Mouse (Mus musculus): Measurements from ENCODE around the gene Ccdc154. TPM values are rescaled to one million over a fixed set of nuclear protein-coding genes. Genes with fewer than 3 reads are reported as not detected.

Gene Ccdc154
- polyA plus RNA-seq, 1 experiment from 2014 or later: not detected

DNA sequence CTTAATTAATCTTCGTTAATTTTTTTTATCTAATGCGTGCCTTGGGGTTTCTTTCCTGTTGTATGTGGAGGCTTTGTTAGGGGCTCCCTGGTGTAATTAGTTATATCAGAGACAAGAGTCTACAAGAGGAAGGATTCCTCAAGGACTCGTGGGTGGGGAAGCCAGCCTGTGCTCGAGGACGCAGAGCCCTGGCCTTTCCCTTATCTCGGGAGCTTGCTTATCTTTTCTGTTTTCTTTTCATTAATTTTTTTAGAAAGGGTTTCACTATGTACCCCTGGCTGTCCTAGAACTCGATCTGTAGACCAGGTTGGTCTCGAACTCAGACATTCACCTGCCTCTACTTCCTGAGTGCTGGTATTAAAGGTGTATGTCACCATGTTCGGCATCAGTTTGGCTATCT is 34.6 kb upstream of the Ccdc154 start:
- Histone ChIP-seq H3K27me3 (replicated peaks; ENCODE audit: control insufficient read depth, insufficient read depth, low read length) (no peaks in the 10 kb centered on the region; the same call in none of the 2 replicates), H3K4me2 (ENCODE audit: low read length) (no peak overlapping the region), H3K27ac (ENCODE audit: low read depth, low read length) (no peak overlapping the region), H3K9me3 (ENCODE audit: control insufficient read depth, low read length) (no peaks in the 10 kb centered on the region), H3K36me3 (ENCODE audit: control insufficient read depth, insufficient read depth, low read length) (no peaks in the 10 kb centered on the region), H3K4me3 (ENCODE audit: low read length) (no peak overlapping the region), H3K4me1 (ENCODE audit: control insufficient read depth, insufficient read depth, low read depth, low read length) (no peaks in the 10 kb centered on the region), H3K9ac (ENCODE audit: low read depth, low read length) (no peak overlapping the region)
- no peak for ATAC-seq
- WGBS: 76% methylated on average over 9 of the region's 9 CpGs

DNA sequence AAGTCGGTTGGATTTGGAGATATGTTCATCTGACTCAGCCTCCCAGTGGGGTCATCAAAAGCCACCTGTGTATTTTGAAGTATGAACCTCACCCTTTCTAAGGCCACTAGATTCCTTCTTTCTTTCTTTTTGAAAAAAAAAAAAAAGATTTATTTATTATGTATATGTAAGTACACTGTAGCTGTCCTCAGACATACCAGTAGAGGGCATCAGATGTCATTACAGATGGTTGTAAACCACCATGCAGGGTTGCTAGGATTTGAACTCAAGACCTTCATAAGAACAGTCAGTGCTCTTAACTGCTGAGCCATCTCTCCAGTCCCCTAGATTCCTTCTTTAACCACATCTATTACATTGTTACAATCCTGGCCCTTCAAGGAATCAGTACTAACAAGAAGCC is 32.2 kb upstream of the Ccdc154 start:
- Histone ChIP-seq H3K27me3 (replicated peaks; ENCODE audit: control insufficient read depth, insufficient read depth, low read length) (no peaks in the 10 kb centered on the region; the same call in 1 of the 2 replicates), H3K4me3 (ENCODE audit: low read length) (no peak overlapping the region)
- 90% methylated on average over 1 of the region's 1 CpGs for WGBS

GRCm38 (mm10) chr17:25133275-25133698 is 29.0 kb upstream of the Ccdc154 start, which contains the start of gene Clcn7:
Gene Clcn7 (plus strand): TSS chr17:25133391.
- H3K36me3 ChIP-seq (ENCODE audit: control insufficient read depth, insufficient read depth, low read length): no peaks in the 10 kb centered on the region
- peaks cover 11% of the 10 kb centered on the region for H3K4me1 ChIP-seq (ENCODE audit: control insufficient read depth, insufficient read depth, low read depth, low read length)
- peak within 1 kb of the TSS; percentile 79 for H3K9ac ChIP-seq (ENCODE audit: low read depth, low read length)
- no peaks in the 10 kb centered on the region for H3K9me3 ChIP-seq (ENCODE audit: control insufficient read depth, low read length)
- peak within 1 kb of the TSS; percentile 61 for H3K27ac ChIP-seq (ENCODE audit: low read depth, low read length)
- H3K4me2 ChIP-seq (ENCODE audit: low read length): peak within 1 kb of the TSS; percentile 76
- under 1% methylated on average over 40 of the region's 40 CpGs for WGBS
- peak within 1 kb of the TSS; percentile 87 for H3K4me3 ChIP-seq (ENCODE audit: low read length)
- H3K27me3 ChIP-seq (replicated peaks; ENCODE audit: control insufficient read depth, insufficient read depth, low read length): no peaks in the 10 kb centered on the region
- peak; percentile 96 for ATAC-seq

More for the DNA sequence above, 32.2 kb upstream of the Ccdc154 start:
- H3K9ac ChIP-seq (ENCODE audit: low read depth, low read length): no peak overlapping the region
- H3K36me3 ChIP-seq (ENCODE audit: control insufficient read depth, insufficient read depth, low read length): no peaks in the 10 kb centered on the region
- no peak overlapping the region for H3K27ac ChIP-seq (ENCODE audit: low read depth, low read length)
- H3K9me3 ChIP-seq (ENCODE audit: control insufficient read depth, low read length): no peaks in the 10 kb centered on the region
- no peak for ATAC-seq
- H3K4me2 ChIP-seq (ENCODE audit: low read length): no peak overlapping the region
- H3K4me1 ChIP-seq (ENCODE audit: control insufficient read depth, insufficient read depth, low read depth, low read length): peaks cover 9% of the 10 kb centered on the region

DNA sequence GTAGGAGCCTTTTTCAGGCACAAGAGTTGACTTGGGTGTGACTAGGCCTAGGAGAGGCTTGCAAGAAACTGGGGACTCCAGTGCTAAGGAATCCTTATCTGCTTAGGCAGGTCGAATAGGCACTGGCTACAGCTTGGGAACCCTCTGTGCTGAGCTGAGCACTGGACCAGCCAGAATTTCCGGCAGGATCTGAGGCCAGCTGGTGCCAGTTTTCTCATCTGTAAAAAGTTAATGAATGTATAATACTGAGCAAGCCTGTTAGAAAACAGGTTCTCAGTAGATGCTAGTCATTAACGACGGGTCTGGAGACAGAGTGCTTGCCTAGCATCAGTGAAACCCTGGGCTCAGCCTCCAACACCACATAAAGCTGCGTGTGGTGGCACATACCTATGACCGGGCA is 26.6 kb upstream of the Ccdc154 start:
- peaks cover 11% of the 10 kb centered on the region for H3K4me1 ChIP-seq (ENCODE audit: control insufficient read depth, insufficient read depth, low read depth, low read length)
- peaks cover 1% of the 10 kb centered on the region; the same call in 1 of the 2 replicates for H3K36me3 ChIP-seq (ENCODE audit: control insufficient read depth, insufficient read depth, low read length)
- no peak for ATAC-seq
- H3K4me3 ChIP-seq (ENCODE audit: low read length): no peak overlapping the region
- H3K9me3 ChIP-seq (ENCODE audit: control insufficient read depth, low read length): no peaks in the 10 kb centered on the region
- 91% methylated on average over 6 of the region's 6 CpGs for WGBS
- no peak overlapping the region for H3K27ac ChIP-seq (ENCODE audit: low read depth, low read length)
- no peaks in the 10 kb centered on the region for H3K27me3 ChIP-seq (replicated peaks; ENCODE audit: control insufficient read depth, insufficient read depth, low read length)
- H3K4me2 ChIP-seq (ENCODE audit: low read length): no peak overlapping the region
- no peak overlapping the region for H3K9ac ChIP-seq (ENCODE audit: low read depth, low read length)

- Histone ChIP-seq H3K36me3 (ENCODE audit: control insufficient read depth, insufficient read depth, low read length) (peaks cover 2% of the 10 kb centered on the region; the same call in 1 of the 2 replicates), H3K4me1 (ENCODE audit: control insufficient read depth, insufficient read depth, low read depth, low read length) (peaks cover 11% of the 10 kb centered on the region), H3K9me3 (ENCODE audit: control insufficient read depth, low read length) (no peaks in the 10 kb centered on the region), H3K4me3 (ENCODE audit: low read length) (no peak overlapping the region), H3K9ac (ENCODE audit: low read depth, low read length) (no peak overlapping the region), H3K27ac (ENCODE audit: low read depth, low read length) (no peak overlapping the region), H3K27me3 (replicated peaks; ENCODE audit: control insufficient read depth, insufficient read depth, low read length) (no peaks in the 10 kb centered on the region), H3K4me2 (ENCODE audit: low read length) (no peak overlapping the region)
- ATAC-seq: no peak
- 90% methylated on average over 1 of the region's 1 CpGs for WGBS
Measured at GRCm38 (mm10) chr17:25138803-25139202, 23.5 kb upstream of the Ccdc154 start.

- Histone ChIP-seq H3K27me3 (replicated peaks; ENCODE audit: control insufficient read depth, insufficient read depth, low read length) (no peaks in the 10 kb centered on the region), H3K27ac (ENCODE audit: low read depth, low read length) (no peak overlapping the region), H3K4me2 (ENCODE audit: low read length) (no peak overlapping the region), H3K4me3 (ENCODE audit: low read length) (no peak overlapping the region), H3K36me3 (ENCODE audit: control insufficient read depth, insufficient read depth, low read length) (peaks cover 2% of the 10 kb centered on the region; the same call in 1 of the 2 replicates), H3K9ac (ENCODE audit: low read depth, low read length) (no peak overlapping the region), H3K9me3 (ENCODE audit: control insufficient read depth, low read length) (no peaks in the 10 kb centered on the region), H3K4me1 (ENCODE audit: control insufficient read depth, insufficient read depth, low read depth, low read length) (peaks cover 2% of the 10 kb centered on the region; the same call in 1 of the 2 replicates)
- ATAC-seq: no peak
- 65% methylated on average over 4 of the region's 4 CpGs for WGBS
Measured at GRCm38 (mm10) chr17:25139960-25140359, 22.3 kb upstream of the Ccdc154 start.

DNA sequence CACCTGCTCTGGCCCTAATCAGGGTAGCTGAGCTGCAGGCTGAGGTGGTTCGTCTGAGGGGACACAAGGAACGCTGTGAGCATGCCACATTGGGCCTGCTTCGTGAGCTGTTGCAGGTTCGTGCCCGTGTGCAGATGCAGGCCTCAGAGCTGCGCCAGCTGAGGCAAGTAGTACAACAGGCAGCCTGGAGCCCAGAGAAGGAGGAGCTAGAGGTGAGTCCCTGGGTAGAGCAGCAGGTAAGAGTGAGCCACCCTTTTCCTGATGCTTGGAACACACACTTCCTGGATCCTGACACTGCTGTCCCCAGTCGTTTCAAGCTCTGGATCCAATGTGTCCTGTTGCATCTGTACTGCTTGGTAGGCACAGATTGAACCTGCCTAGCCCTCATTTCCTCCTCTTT is 1.1 kb downstream of the Ccdc154 start:
- 75% methylated on average over 7 of the region's 7 CpGs for WGBS
- H3K27me3 ChIP-seq (replicated peaks; ENCODE audit: control insufficient read depth, insufficient read depth, low read length): no peaks in the 10 kb centered on the region
- peaks cover 25% of the 10 kb centered on the region for H3K36me3 ChIP-seq (ENCODE audit: control insufficient read depth, insufficient read depth, low read length)
- no peaks in the 10 kb centered on the region for H3K4me1 ChIP-seq (ENCODE audit: control insufficient read depth, insufficient read depth, low read depth, low read length)
- H3K9ac ChIP-seq (ENCODE audit: low read depth, low read length): no peak overlapping the region
- H3K9me3 ChIP-seq (ENCODE audit: control insufficient read depth, low read length): no peaks in the 10 kb centered on the region
- ATAC-seq: no peak
- no peak overlapping the region for H3K4me2 ChIP-seq (ENCODE audit: low read length)
- no peak overlapping the region for H3K4me3 ChIP-seq (ENCODE audit: low read length)
- no peak overlapping the region for H3K27ac ChIP-seq (ENCODE audit: low read depth, low read length)

GRCm38 (mm10) chr17:25164770-25165169 is 2.5 kb downstream of the Ccdc154 start:
- Histone ChIP-seq H3K36me3 (ENCODE audit: control insufficient read depth, insufficient read depth, low read length) (peaks cover 16% of the 10 kb centered on the region), H3K4me1 (ENCODE audit: control insufficient read depth, insufficient read depth, low read depth, low read length) (no peaks in the 10 kb centered on the region), H3K9me3 (ENCODE audit: control insufficient read depth, low read length) (no peaks in the 10 kb centered on the region), H3K27me3 (replicated peaks; ENCODE audit: control insufficient read depth, insufficient read depth, low read length) (no peaks in the 10 kb centered on the region), H3K4me3 (ENCODE audit: low read length) (no peak overlapping the region), H3K4me2 (ENCODE audit: low read length) (no peak overlapping the region), H3K27ac (ENCODE audit: low read depth, low read length) (no peak overlapping the region), H3K9ac (ENCODE audit: low read depth, low read length) (no peak overlapping the region)
- 92% methylated on average over 3 of the region's 3 CpGs for WGBS
- ATAC-seq: no peak

DNA sequence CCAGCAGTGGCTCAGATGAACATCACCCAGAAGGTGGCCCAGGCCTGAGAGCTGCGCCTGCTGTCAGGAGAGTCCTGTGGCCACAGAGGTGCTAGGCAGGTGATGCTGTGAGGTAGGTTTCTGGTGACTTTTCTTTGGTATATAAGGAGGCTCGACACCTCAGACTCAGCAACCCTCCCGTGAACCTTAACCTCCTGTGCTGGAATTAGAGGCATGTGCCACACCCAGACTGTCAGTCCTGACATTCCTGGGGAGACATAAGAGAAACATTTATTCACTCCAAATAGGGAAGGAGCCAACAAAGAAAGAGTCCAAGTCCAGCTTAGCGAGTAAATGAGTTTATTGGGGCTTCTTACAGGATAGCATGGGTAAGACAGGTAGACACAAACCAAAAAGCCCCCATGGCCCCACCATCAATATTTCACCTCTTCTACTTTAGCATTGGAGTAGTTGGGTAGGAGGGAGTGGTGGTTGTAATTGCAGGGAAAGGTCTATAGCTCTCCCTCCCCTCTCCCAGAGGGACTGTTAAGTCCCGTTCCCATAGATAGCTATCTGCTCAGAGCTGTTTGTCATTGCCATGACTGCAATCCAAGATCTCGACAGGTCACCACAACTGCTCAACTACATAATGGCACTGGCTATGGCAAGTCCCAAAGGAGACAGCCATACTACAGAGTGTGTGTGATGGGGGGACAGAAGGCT is 3.9 kb downstream of the Ccdc154 start:
- H3K27ac ChIP-seq (ENCODE audit: low read depth, low read length): no peak overlapping the region
- no peak for ATAC-seq
- no peak overlapping the region for H3K9ac ChIP-seq (ENCODE audit: low read depth, low read length)
- H3K27me3 ChIP-seq (replicated peaks; ENCODE audit: control insufficient read depth, insufficient read depth, low read length): no peaks in the 10 kb centered on the region
- H3K36me3 ChIP-seq (ENCODE audit: control insufficient read depth, insufficient read depth, low read length): peaks cover 4% of the 10 kb centered on the region; the same call in 1 of the 2 replicates
- WGBS: 67% methylated on average over 6 of the region's 6 CpGs
- H3K4me3 ChIP-seq (ENCODE audit: low read length): no peak overlapping the region
- no peaks in the 10 kb centered on the region for H3K9me3 ChIP-seq (ENCODE audit: control insufficient read depth, low read length)
- no peaks in the 10 kb centered on the region for H3K4me1 ChIP-seq (ENCODE audit: control insufficient read depth, insufficient read depth, low read depth, low read length)
- no peak overlapping the region for H3K4me2 ChIP-seq (ENCODE audit: low read length)

All from hindbrain, embryonic 16.5 days (tissue).